Mouse (Mus musculus) embryonic facial prominence, embryonic 15.5 days (tissue): ENCODE measurements around the gene Apopt1. TPM values are rescaled to one million over a fixed set of nuclear protein-coding genes. Genes with fewer than 3 reads are reported as not detected.
A peak's percentile ranks its signal among the peaks of the same experiment; 100 is the strongest.
"Not testable (repeated sequence)": the region's sequence is repeated elsewhere in the genome, so short reads cannot be mapped to it uniquely, and the experiment has no call there.

ENCODE experiments used
- ATAC-seq: fragments of 200-750 bp; cut with Nextera tagmentation; 2 replicates; pipeline ENCODE4 v1.8.0; 2017; ENCODE audit warnings: low read depth, moderate TSS enrichment; ENCODE audit not compliant: insufficient number of reproducible peaks, low FRiP score, low TSS enrichment
- H3K27ac ChIP-seq: fragments of 300-500 bp; sonication (generic); replicated peaks from 2 replicates; pipeline ENCODE4 v1.5.1; 2015; ENCODE audit warnings: mild to moderate bottlenecking, inconsistent platforms
- H3K27me3 ChIP-seq: fragments of 300-500 bp; sonication (generic); 2 replicates; pipeline ENCODE4 v1.6.1; 2015; ENCODE audit warnings: inconsistent platforms
- H3K36me3 ChIP-seq: fragments of 300-500 bp; sonication (generic); 2 replicates; pipeline ENCODE4 v1.6.1; 2015; ENCODE audit warnings: mild to moderate bottlenecking, inconsistent platforms
- H3K4me1 ChIP-seq: fragments of 300-500 bp; sonication (generic); 2 replicates; pipeline ENCODE4 v1.6.1; 2015; ENCODE audit warnings: inconsistent platforms
- H3K4me2 ChIP-seq: fragments of 300-500 bp; sonication (generic); replicated peaks from 2 replicates; pipeline ENCODE4 v1.6.1; 2015; ENCODE audit warnings: mild to moderate bottlenecking, inconsistent platforms
- H3K4me3 ChIP-seq: fragments of 300-500 bp; sonication (generic); replicated peaks from 2 replicates; pipeline ENCODE4 v1.5.1; 2015; ENCODE audit warnings: mild to moderate bottlenecking, inconsistent platforms
- H3K9ac ChIP-seq: fragments of 300-500 bp; sonication (generic); 2 replicates; pipeline ENCODE4 v1.6.1; 2015; ENCODE audit warnings: inconsistent platforms
- H3K9me3 ChIP-seq: fragments of 300-500 bp; sonication (generic); replicated peaks from 2 replicates; pipeline ENCODE4 v1.6.1; 2016; ENCODE audit warnings: inconsistent platforms
- WGBS: fragments of 180-500 bp; shearing (Covaris S2); methylation state at CpG from one replicate; pipeline ENCODE4 v1.1.7; 2015; 5-methylcytosine and 5-hydroxymethylcytosine counted together
- polyA plus RNA-seq: library from polyadenylated mRNA; unstranded; fragments of >200 nt; fragmentation: Nextera tagmentation; extraction: Ambion mirVana; gene quantifications from 2 replicates; pipeline ENCODE4 v1.2.1, GENCODE M21; 2015

Gene Apopt1
- polyA plus RNA-seq, 1 experiment from 2014 or later, result 55.7 TPM

GRCm38 (mm10) chr12:111712476-111712875, 585 bp upstream of the Apopt1 start:
- H3K9ac ChIP-seq, result peak overlapping the region; percentile 91
- H3K4me2 ChIP-seq, result peak overlapping the region; percentile 66
- under 1% methylated on average over 30 of the region's 33 CpGs for WGBS
- peak overlapping the region; percentile 71 for H3K4me3 ChIP-seq
- peaks cover 22% of the 10 kb centered on the region for H3K4me1 ChIP-seq
- H3K36me3 ChIP-seq, result peaks cover 45% of the 10 kb centered on the region
- no peaks in the 10 kb centered on the region for H3K9me3 ChIP-seq
- ATAC-seq, result peak; percentile 12; the same call in 1 of the 2 replicates
- peak overlapping the region; percentile 83 for H3K27ac ChIP-seq
- no peaks in the 10 kb centered on the region for H3K27me3 ChIP-seq

GRCm38 (mm10) chr12:111713880-111714279, 819 bp downstream of the Apopt1 start:
- Histone ChIP-seq H3K4me1 (peaks cover 29% of the 10 kb centered on the region), H3K4me2 (peak overlapping the region; percentile 66), H3K36me3 (peaks cover 33% of the 10 kb centered on the region), H3K4me3 (peak overlapping the region; percentile 71)
- not testable (repeated sequence) for H3K9ac ChIP-seq, ATAC-seq, H3K27ac ChIP-seq, H3K27me3 ChIP-seq, H3K9me3 ChIP-seq
- 73% methylated on average over 6 of the region's 6 CpGs for WGBS

- 95% methylated on average over 7 of the region's 7 CpGs for WGBS
- Histone ChIP-seq H3K27ac (no peak overlapping the region), H3K4me1 (peaks cover 27% of the 10 kb centered on the region), H3K36me3 (0 out of 2 replicates have a peak, but pooled peaks cover 8% of the 10 kb centered on the region), H3K4me3 (no peak overlapping the region), H3K4me2 (no peak overlapping the region), H3K27me3 (no peaks in the 10 kb centered on the region), H3K9ac (no peak overlapping the region), H3K9me3 (no peaks in the 10 kb centered on the region)
- ATAC-seq, result no peak
Observed at GRCm38 (mm10) chr12:111716505-111716904, 3.4 kb downstream of the Apopt1 start.

GRCm38 (mm10) chr12:111718656-111719055, 5.6 kb downstream of the Apopt1 start:
- Histone ChIP-seq H3K4me2 (no peak overlapping the region), H3K27me3 (no peaks in the 10 kb centered on the region), H3K27ac (peak overlapping the region; percentile 58), H3K9me3 (no peaks in the 10 kb centered on the region), H3K36me3 (peaks cover 15% of the 10 kb centered on the region; the same call in 1 of the 2 replicates), H3K4me3 (no peak overlapping the region), H3K9ac (no peak overlapping the region), H3K4me1 (peaks cover 20% of the 10 kb centered on the region)
- peak; percentile 37; the same call in 1 of the 2 replicates for ATAC-seq
- WGBS, result 28% methylated on average over 8 of the region's 8 CpGs

- Histone ChIP-seq H3K4me2 (no peak overlapping the region), H3K4me3 (no peak overlapping the region), H3K9ac (no peak overlapping the region), H3K27me3 (no peaks in the 10 kb centered on the region), H3K36me3 (peaks cover 22% of the 10 kb centered on the region), H3K4me1 (peaks cover 7% of the 10 kb centered on the region; the same call in 1 of the 2 replicates), H3K9me3 (no peaks in the 10 kb centered on the region), H3K27ac (no peak overlapping the region)
- 81% methylated on average over 4 of the region's 4 CpGs for WGBS
- no peak for ATAC-seq
Observed at GRCm38 (mm10) chr12:111720222-111720621, 7.2 kb downstream of the Apopt1 start.

GRCm38 (mm10) chr12:111722654-111723053, 9.6 kb downstream of the Apopt1 start:
- H3K27ac ChIP-seq, result no peak overlapping the region
- 69% methylated on average over 9 of the region's 9 CpGs for WGBS
- H3K36me3 ChIP-seq, result peaks cover 21% of the 10 kb centered on the region
- H3K9me3 ChIP-seq, result no peaks in the 10 kb centered on the region
- no peak overlapping the region for H3K4me3 ChIP-seq
- no peak overlapping the region for H3K4me2 ChIP-seq
- H3K9ac ChIP-seq, result no peak overlapping the region
- H3K4me1 ChIP-seq, result peaks cover 10% of the 10 kb centered on the region; the same call in 1 of the 2 replicates
- no peaks in the 10 kb centered on the region for H3K27me3 ChIP-seq
- no peak for ATAC-seq

GRCm38 (mm10) chr12:111724638-111725337, 11.7 kb downstream of the Apopt1 start:
- Histone ChIP-seq H3K4me3 (no peak overlapping the region), H3K27ac (no peak overlapping the region), H3K27me3 (no peaks in the 10 kb centered on the region), H3K9me3 (no peaks in the 10 kb centered on the region), H3K9ac (no peak overlapping the region), H3K36me3 (peaks cover 30% of the 10 kb centered on the region), H3K4me1 (0 out of 2 replicates have a peak, but pooled peaks cover 3% of the 10 kb centered on the region), H3K4me2 (no peak overlapping the region)
- peak; percentile 31; the same call in 1 of the 2 replicates for ATAC-seq
- WGBS, result 55% methylated on average over 6 of the region's 6 CpGs

GRCm38 (mm10) chr12:111725338-111726121, 12.5 kb downstream of the Apopt1 start:
- Histone ChIP-seq H3K9me3 (no peaks in the 10 kb centered on the region), H3K4me3 (no peak overlapping the region), H3K27ac (peak overlapping the region; percentile 48), H3K9ac (no peak overlapping the region), H3K4me2 (no peak overlapping the region), H3K36me3 (peaks cover 32% of the 10 kb centered on the region), H3K27me3 (no peaks in the 10 kb centered on the region), H3K4me1 (0 out of 2 replicates have a peak, but pooled peaks cover 3% of the 10 kb centered on the region)
- WGBS, result 58% methylated on average over 12 of the region's 12 CpGs
- ATAC-seq, result no peak

- Histone ChIP-seq H3K4me3 (no peak overlapping the region), H3K27ac (peak overlapping the region; percentile 48), H3K9ac (no peak overlapping the region), H3K9me3 (no peaks in the 10 kb centered on the region), H3K4me1 (0 out of 2 replicates have a peak, but pooled peaks cover 3% of the 10 kb centered on the region), H3K36me3 (peaks cover 32% of the 10 kb centered on the region), H3K4me2 (no peak overlapping the region), H3K27me3 (no peaks in the 10 kb centered on the region)
- 55% methylated on average over 4 of the region's 4 CpGs for WGBS
- ATAC-seq, result no peak
Observed at GRCm38 (mm10) chr12:111726122-111726463, 13.0 kb downstream of the Apopt1 start.

GRCm38 (mm10) chr12:111727956-111728355, 14.9 kb downstream of the Apopt1 start:
- 97% methylated on average over 1 of the region's 1 CpGs for WGBS
- Histone ChIP-seq H3K4me2 (no peak overlapping the region), H3K9me3 (no peaks in the 10 kb centered on the region), H3K4me3 (no peak overlapping the region), H3K27ac (no peak overlapping the region), H3K36me3 (peaks cover 30% of the 10 kb centered on the region), H3K4me1 (peaks cover 9% of the 10 kb centered on the region), H3K27me3 (no peaks in the 10 kb centered on the region), H3K9ac (no peak overlapping the region)
- ATAC-seq, result no peak
